Mouse (Mus musculus): ENCODE results near the gene Tenm2. TPM values are rescaled to one million over a fixed set of nuclear protein-coding genes. Genes with fewer than 3 reads are reported as not detected.

Tenm2 gene
- polyA plus RNA-seq, 1 experiment from 2014 or later, result 0.95 TPM

DNA sequence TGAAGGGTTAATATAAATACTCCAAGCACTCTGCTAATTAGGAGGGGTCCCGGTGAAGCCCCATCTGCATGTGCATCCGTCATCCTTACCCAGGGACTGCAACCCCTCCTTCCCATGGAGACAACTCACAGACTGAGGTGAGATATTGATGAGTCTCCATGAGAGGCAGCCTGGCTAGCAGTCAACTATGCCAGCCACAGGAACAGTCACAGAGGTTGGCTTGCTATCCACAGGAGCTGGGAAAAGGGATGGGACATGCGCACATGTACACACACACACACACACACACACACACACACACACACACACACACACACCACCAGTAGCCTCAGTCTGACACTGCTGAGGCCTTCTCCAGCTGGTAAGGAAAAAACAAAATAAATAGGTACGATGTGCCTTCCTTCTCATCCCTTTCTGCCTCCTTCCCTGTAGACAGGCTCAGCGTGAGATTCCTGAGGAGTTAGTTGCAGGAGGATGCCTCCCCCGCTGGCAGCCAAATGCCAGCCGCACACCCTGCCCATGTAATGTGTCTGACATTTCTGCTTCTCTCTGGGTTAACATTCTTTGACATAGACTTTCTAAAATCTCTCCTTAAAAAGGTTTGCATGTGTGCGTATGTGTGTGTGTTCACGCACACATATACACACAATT is 740.7 kb downstream of the Tenm2 start:
- no peaks in the 10 kb centered on the region for H3K9me3 ChIP-seq (ENCODE audit: control insufficient read depth, low read length)
- 78% methylated on average over 9 of the region's 9 CpGs for WGBS
- H3K4me2 ChIP-seq (replicated peaks; ENCODE audit: low read depth, low read length), result no peak overlapping the region
- no peak for ATAC-seq (ENCODE audit: low FRiP score, low TSS enrichment)
- no peak overlapping the region for H3K27ac ChIP-seq (ENCODE audit: low read depth, low read length)
- no peaks in the 10 kb centered on the region for H3K27me3 ChIP-seq (ENCODE audit: control insufficient read depth, insufficient read depth, low read length)
- no peak overlapping the region for H3K9ac ChIP-seq (ENCODE audit: low read depth, low read length)
- no peak overlapping the region for H3K4me3 ChIP-seq (ENCODE audit: low read length)
- no peaks in the 10 kb centered on the region for H3K4me1 ChIP-seq (ENCODE audit: control insufficient read depth, insufficient read depth, low read length)
- H3K36me3 ChIP-seq (ENCODE audit: control insufficient read depth, insufficient read depth, low read length), result no peaks in the 10 kb centered on the region

DNA sequence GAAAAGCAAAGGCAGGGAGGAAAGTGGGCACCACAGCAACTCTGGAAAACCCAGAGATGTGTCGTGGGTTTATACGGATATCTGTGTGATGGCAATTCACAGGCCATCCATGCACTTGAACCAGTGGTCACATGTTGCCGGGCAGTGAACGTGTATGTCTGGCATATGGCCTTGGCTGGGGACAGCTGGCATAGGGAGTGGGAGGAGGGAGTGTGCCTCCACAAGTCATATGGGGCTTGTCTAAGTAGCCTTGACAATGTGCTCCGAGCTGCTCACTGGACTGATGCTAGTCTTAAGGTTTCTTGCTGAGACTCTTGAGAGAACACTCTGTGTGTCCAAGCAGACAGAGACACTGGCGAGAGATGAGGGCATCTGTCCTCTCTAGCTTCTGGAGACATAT is 743.5 kb downstream of the Tenm2 start:
- H3K27ac ChIP-seq (ENCODE audit: low read depth, low read length), result no peak overlapping the region
- WGBS, result 93% methylated on average over 6 of the region's 6 CpGs

DNA sequence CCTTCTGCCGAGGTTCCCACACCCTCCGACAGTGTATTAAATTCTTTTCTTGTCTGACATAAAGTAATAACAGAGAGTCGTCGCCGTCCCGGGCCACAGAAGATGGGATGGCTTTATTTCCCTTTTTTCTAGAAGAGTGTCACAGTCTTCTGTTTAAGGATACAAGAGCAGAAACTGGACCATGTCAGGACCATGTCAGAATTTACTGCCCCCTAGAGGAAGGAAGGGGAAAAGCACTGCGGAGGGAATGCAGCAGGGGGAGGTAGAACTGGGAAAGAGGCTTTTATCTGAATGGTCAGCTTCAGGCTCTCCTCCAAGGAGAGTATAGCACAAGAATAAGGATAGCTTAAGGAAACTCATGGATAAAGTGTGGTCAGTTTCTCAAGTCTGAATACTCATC is 745.7 kb downstream of the Tenm2 start:
- WGBS, result 56% methylated on average over 7 of the region's 7 CpGs
- H3K4me3 ChIP-seq (ENCODE audit: low read length), result no peak overlapping the region
- ATAC-seq (ENCODE audit: low FRiP score, low TSS enrichment), result no peak
- H3K4me2 ChIP-seq (replicated peaks; ENCODE audit: low read depth, low read length), result no peak overlapping the region
- no peaks in the 10 kb centered on the region for H3K4me1 ChIP-seq (ENCODE audit: control insufficient read depth, insufficient read depth, low read length)
- H3K9ac ChIP-seq (ENCODE audit: low read depth, low read length), result no peak overlapping the region
- no peaks in the 10 kb centered on the region for H3K36me3 ChIP-seq (ENCODE audit: control insufficient read depth, insufficient read depth, low read length)
- H3K9me3 ChIP-seq (ENCODE audit: control insufficient read depth, low read length), result no peaks in the 10 kb centered on the region
- H3K27me3 ChIP-seq (ENCODE audit: control insufficient read depth, insufficient read depth, low read length), result no peaks in the 10 kb centered on the region
- no peak overlapping the region for H3K27ac ChIP-seq (ENCODE audit: low read depth, low read length)

More for the DNA sequence above, 743.5 kb downstream of the Tenm2 start:
- Histone ChIP-seq H3K9ac (ENCODE audit: low read depth, low read length) (no peak overlapping the region), H3K4me1 (ENCODE audit: control insufficient read depth, insufficient read depth, low read length) (no peaks in the 10 kb centered on the region), H3K36me3 (ENCODE audit: control insufficient read depth, insufficient read depth, low read length) (no peaks in the 10 kb centered on the region), H3K27me3 (ENCODE audit: control insufficient read depth, insufficient read depth, low read length) (no peaks in the 10 kb centered on the region), H3K9me3 (ENCODE audit: control insufficient read depth, low read length) (no peaks in the 10 kb centered on the region), H3K4me2 (replicated peaks; ENCODE audit: low read depth, low read length) (no peak overlapping the region), H3K4me3 (ENCODE audit: low read length) (no peak overlapping the region)
- no peak for ATAC-seq (ENCODE audit: low FRiP score, low TSS enrichment)

DNA sequence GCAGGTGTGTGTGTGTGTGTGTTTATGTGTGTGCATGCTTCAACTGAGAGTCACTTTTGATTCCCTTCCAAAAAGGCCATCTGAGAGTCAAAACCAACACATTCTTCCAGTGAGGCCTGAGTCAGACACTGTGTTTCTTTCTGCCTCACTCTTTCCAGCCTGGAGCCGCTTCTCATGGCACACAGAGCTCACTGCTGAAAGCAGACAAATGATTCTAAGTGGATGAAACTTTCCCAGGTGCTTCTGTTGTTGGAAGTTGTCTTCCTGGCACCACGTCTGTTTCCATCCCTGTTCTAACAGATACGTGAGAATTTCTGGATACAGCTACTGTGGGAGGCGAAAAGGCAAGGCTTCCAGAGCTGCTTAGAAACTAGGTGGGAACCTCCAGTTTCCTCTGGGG is 747.1 kb downstream of the Tenm2 start:
- H3K9me3 ChIP-seq (ENCODE audit: control insufficient read depth, low read length), result no peaks in the 10 kb centered on the region
- H3K4me2 ChIP-seq (replicated peaks; ENCODE audit: low read depth, low read length), result no peak overlapping the region
- WGBS, result 71% methylated on average over 4 of the region's 4 CpGs
- H3K36me3 ChIP-seq (ENCODE audit: control insufficient read depth, insufficient read depth, low read length), result no peaks in the 10 kb centered on the region
- H3K4me1 ChIP-seq (ENCODE audit: control insufficient read depth, insufficient read depth, low read length), result no peaks in the 10 kb centered on the region
- no peak overlapping the region for H3K9ac ChIP-seq (ENCODE audit: low read depth, low read length)
- H3K4me3 ChIP-seq (ENCODE audit: low read length), result no peak overlapping the region
- no peaks in the 10 kb centered on the region for H3K27me3 ChIP-seq (ENCODE audit: control insufficient read depth, insufficient read depth, low read length)
- no peak for ATAC-seq (ENCODE audit: low FRiP score, low TSS enrichment)
- no peak overlapping the region for H3K27ac ChIP-seq (ENCODE audit: low read depth, low read length)

DNA sequence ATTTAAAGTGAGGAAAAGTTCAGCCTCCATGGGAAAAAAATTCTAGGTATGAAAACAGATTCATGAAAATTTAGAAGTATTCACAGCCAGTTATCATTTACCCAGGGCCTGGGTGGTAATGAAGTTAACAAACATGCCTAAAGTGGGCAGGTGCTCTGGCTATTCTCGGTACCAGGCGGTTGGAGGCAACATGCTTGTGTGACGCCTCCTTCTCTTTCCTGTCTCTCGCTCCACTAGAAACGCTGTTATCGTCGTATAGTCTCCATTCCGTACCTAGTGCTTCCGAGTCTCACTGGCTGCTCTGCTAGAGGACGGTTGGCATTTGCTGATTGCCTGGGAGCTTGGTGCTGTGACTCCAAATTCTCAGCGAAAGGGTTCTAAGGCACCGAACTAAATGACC is 749.7 kb downstream of the Tenm2 start:
- WGBS, result 72% methylated on average over 12 of the region's 12 CpGs
- Histone ChIP-seq H3K27ac (ENCODE audit: low read depth, low read length) (no peak overlapping the region), H3K36me3 (ENCODE audit: control insufficient read depth, insufficient read depth, low read length) (no peaks in the 10 kb centered on the region), H3K4me3 (ENCODE audit: low read length) (no peak overlapping the region), H3K4me2 (replicated peaks; ENCODE audit: low read depth, low read length) (no peak overlapping the region), H3K4me1 (ENCODE audit: control insufficient read depth, insufficient read depth, low read length) (no peaks in the 10 kb centered on the region), H3K27me3 (ENCODE audit: control insufficient read depth, insufficient read depth, low read length) (no peaks in the 10 kb centered on the region), H3K9me3 (ENCODE audit: control insufficient read depth, low read length) (no peaks in the 10 kb centered on the region), H3K9ac (ENCODE audit: low read depth, low read length) (no peak overlapping the region)
- ATAC-seq (ENCODE audit: low FRiP score, low TSS enrichment), result no peak

DNA sequence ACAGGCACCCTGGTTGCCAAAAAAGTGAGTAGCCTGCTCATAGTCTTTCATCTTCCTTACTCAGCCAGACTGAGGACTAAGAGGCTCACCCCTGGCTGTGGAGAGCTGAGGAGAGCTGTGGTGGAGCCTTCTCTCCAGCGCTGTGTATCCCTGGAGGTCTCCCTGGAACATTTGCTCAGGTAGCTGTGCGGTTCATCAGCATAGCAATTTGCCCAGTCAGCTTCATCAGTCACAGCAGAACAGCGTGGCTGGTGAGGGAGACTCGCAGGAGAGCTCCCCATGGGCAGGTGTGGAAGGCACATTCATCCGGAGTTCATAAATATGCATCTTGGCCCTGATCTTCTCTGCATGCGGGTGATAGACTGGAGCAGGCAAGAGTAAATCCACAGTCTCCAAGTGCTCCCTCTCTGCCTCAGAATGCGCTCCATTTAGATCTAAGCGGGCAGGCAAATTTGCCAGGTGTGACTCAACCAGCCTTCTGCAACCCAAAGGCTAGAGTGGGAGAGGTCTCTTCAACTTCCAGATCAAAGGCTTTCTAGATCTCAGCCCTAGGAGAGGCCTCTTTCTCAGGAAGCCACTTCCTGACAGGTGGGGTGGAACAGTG is 751.2 kb downstream of the Tenm2 start:
- Histone ChIP-seq H3K27me3 (ENCODE audit: control insufficient read depth, insufficient read depth, low read length) (no peaks in the 10 kb centered on the region), H3K27ac (ENCODE audit: low read depth, low read length) (no peak overlapping the region), H3K4me1 (ENCODE audit: control insufficient read depth, insufficient read depth, low read length) (no peaks in the 10 kb centered on the region), H3K4me2 (replicated peaks; ENCODE audit: low read depth, low read length) (no peak overlapping the region), H3K9me3 (ENCODE audit: control insufficient read depth, low read length) (no peaks in the 10 kb centered on the region), H3K36me3 (ENCODE audit: control insufficient read depth, insufficient read depth, low read length) (no peaks in the 10 kb centered on the region), H3K4me3 (ENCODE audit: low read length) (no peak overlapping the region), H3K9ac (ENCODE audit: low read depth, low read length) (no peak overlapping the region)
- 48% methylated on average over 8 of the region's 8 CpGs for WGBS
- no peak for ATAC-seq (ENCODE audit: low FRiP score, low TSS enrichment)

DNA sequence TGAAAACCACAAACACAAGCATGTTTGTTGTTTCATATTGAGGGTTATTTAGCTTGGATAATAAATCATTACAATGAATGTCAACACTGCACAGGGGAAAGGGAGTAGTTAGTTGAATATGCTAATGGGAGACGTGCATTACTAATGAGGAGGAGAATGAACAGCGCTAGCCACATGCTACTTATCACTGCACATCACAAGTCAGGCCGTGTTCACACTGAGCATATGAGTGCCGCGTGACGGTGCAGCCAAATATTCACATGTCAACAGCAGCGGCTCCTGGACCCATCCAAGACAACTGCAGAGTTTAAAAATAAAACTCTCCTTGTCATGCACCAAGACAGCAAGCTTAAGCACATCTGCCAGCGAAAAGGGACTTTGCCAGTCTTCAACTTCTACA is 753.6 kb downstream of the Tenm2 start:
- H3K4me1 ChIP-seq (ENCODE audit: control insufficient read depth, insufficient read depth, low read length), result no peaks in the 10 kb centered on the region
- no peak for ATAC-seq (ENCODE audit: low FRiP score, low TSS enrichment)
- H3K4me2 ChIP-seq (replicated peaks; ENCODE audit: low read depth, low read length), result no peak overlapping the region
- H3K36me3 ChIP-seq (ENCODE audit: control insufficient read depth, insufficient read depth, low read length), result no peaks in the 10 kb centered on the region
- WGBS, result 88% methylated on average over 8 of the region's 8 CpGs
- H3K27me3 ChIP-seq (ENCODE audit: control insufficient read depth, insufficient read depth, low read length), result no peaks in the 10 kb centered on the region
- no peaks in the 10 kb centered on the region for H3K9me3 ChIP-seq (ENCODE audit: control insufficient read depth, low read length)
- no peak overlapping the region for H3K4me3 ChIP-seq (ENCODE audit: low read length)
- no peak overlapping the region for H3K9ac ChIP-seq (ENCODE audit: low read depth, low read length)
- no peak overlapping the region for H3K27ac ChIP-seq (ENCODE audit: low read depth, low read length)

DNA sequence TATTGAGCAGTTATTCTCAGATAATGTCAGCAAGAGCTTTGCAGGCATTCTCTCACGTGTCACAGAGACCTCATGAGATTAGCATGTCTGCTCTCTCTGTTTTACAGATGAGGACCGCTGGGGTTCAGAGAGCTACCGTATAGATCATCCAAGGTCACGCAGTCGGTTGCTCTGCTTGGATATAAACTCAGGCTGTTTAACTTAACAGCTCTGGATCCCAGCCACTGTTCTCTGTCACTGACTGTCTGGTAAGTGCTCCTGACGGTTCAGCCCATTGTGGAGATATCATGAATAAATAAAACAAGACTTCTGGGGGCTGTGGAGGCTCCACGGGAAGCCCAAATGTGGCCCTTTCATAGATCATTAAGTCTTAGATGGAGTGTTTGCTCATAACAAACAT is 754.2 kb downstream of the Tenm2 start:
- Histone ChIP-seq H3K27ac (ENCODE audit: low read depth, low read length) (no peak overlapping the region), H3K9me3 (ENCODE audit: control insufficient read depth, low read length) (no peaks in the 10 kb centered on the region), H3K4me3 (ENCODE audit: low read length) (no peak overlapping the region), H3K36me3 (ENCODE audit: control insufficient read depth, insufficient read depth, low read length) (no peaks in the 10 kb centered on the region), H3K4me2 (replicated peaks; ENCODE audit: low read depth, low read length) (no peak overlapping the region), H3K27me3 (ENCODE audit: control insufficient read depth, insufficient read depth, low read length) (no peaks in the 10 kb centered on the region), H3K9ac (ENCODE audit: low read depth, low read length) (no peak overlapping the region), H3K4me1 (ENCODE audit: control insufficient read depth, insufficient read depth, low read length) (no peaks in the 10 kb centered on the region)
- no peak for ATAC-seq (ENCODE audit: low FRiP score, low TSS enrichment)
- 69% methylated on average over 7 of the region's 7 CpGs for WGBS

DNA sequence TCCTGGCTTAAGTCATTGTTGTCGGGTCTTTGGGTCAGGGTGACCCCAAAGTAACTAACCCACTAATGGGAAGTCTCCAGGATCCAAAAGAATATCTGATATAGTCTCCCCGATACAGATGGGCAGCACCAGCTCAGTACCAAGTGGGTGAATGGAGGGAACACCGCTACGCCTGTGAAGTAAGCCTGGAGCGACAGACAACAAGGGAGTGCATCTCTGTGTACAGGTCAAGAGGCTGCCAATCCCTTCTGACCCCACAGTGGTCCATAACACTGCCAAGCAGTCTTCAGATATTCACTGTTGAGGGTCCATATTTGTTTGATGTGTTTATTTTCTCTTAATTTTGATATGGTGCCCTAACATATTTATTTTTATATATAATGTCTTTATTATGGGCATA is 754.7 kb downstream of the Tenm2 start:
- Histone ChIP-seq H3K9me3 (ENCODE audit: control insufficient read depth, low read length) (no peaks in the 10 kb centered on the region), H3K36me3 (ENCODE audit: control insufficient read depth, insufficient read depth, low read length) (no peaks in the 10 kb centered on the region), H3K4me1 (ENCODE audit: control insufficient read depth, insufficient read depth, low read length) (no peaks in the 10 kb centered on the region), H3K4me2 (replicated peaks; ENCODE audit: low read depth, low read length) (no peak overlapping the region), H3K9ac (ENCODE audit: low read depth, low read length) (no peak overlapping the region), H3K27ac (ENCODE audit: low read depth, low read length) (no peak overlapping the region), H3K27me3 (ENCODE audit: control insufficient read depth, insufficient read depth, low read length) (no peaks in the 10 kb centered on the region), H3K4me3 (ENCODE audit: low read length) (no peak overlapping the region)
- 89% methylated on average over 5 of the region's 5 CpGs for WGBS
- no peak for ATAC-seq (ENCODE audit: low FRiP score, low TSS enrichment)
